20 mouse cellular contexts compared by ENCODE assay signal in the genomic region with DNA sequence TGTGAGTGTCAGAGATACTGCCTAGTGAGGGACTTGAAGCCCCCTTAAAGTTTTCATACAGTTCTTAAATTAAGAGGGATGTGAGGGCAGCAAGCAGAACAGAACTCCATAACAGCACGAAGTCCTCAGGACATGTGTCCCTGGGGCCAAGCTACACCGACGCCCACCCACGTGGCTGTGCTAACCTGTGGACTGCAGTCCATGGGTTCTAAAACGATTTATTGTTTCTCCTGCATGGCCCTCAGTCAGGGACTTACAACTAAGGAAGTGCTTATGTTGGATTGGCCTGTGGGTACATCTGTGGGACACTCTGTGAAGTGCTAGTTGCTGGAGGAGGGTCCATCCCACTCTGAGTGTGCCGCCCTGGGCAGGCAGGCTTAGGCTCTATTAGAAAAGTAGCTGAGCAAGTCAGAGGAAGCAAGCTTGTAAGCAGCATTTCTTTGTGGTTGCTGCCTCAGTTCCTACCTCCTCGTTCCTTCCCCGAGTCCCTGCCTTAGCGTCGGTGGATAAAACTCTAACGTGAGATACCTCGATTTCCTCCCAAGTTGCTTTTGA. TPM values are rescaled to one million over a fixed set of nuclear protein-coding genes. Genes with fewer than 3 reads are reported as not detected.
DNase-seq lines count a peak whose midpoint lies in the region; ATAC-seq and TF ChIP-seq lines count a peak whose summit lies in the region.
"Had no signal": no experiment of that assay in that cellular context is flagged by ENCODE, and none has a peak within 500 bp of the region (broad histone marks: within the 10 kb centered on the region; RNA-seq: fewer than 3 reads in every experiment).

No protein-coding gene starts in this region.

- H3K4me1 ChIP-seq in kidney, embryonic 14.5 days (ENCODE audit: control insufficient read depth, insufficient read depth, low read length), result no peaks in the 10 kb centered on the region
- H3K4me1 ChIP-seq in CH12.LX (ENCODE audit: control insufficient read depth in 1 of 2, insufficient read depth in 2 of 2), result peaks cover 0 to 17% of the 10 kb centered on the region in 2 experiments; a peak in 3 of 4 replicates
- no peaks in the 10 kb centered on the region for H3K4me1 ChIP-seq in intestine, embryonic 15.5 days (replicated peaks)
- no peaks in the 10 kb centered on the region for H3K4me1 ChIP-seq in kidney, postnatal 0 days (replicated peaks; ENCODE audit: insufficient read depth, low read length)
- H3K4me1 ChIP-seq: embryonic facial prominence, embryonic 13.5 days; forebrain, embryonic 10.5 days; forebrain, embryonic 15.5 days; heart, embryonic 12.5 days; stomach, embryonic 15.5 days had no signal

- H3K27me3 ChIP-seq in kidney, embryonic 14.5 days (ENCODE audit: control insufficient read depth, insufficient read depth, low read length), result no peaks in the 10 kb centered on the region
- H3K27me3 ChIP-seq in CH12.LX (replicated peaks), result no peaks in the 10 kb centered on the region
- H3K27me3 ChIP-seq in intestine, embryonic 15.5 days (replicated peaks), result no peaks in the 10 kb centered on the region
- no peaks in the 10 kb centered on the region for H3K27me3 ChIP-seq in kidney, postnatal 0 days (ENCODE audit: insufficient read depth, low read length)
- H3K27me3 ChIP-seq: embryonic facial prominence, embryonic 13.5 days; forebrain, embryonic 15.5 days; heart, embryonic 12.5 days; Patski; stomach, embryonic 15.5 days had no signal

- no peak for TF ChIP-seq RAD21 in CH12.LX (IDR thresholded peaks at IDR 0.05; ENCODE audit: low read depth, low read length)

- H3K4me2 ChIP-seq in kidney, embryonic 14.5 days (replicated peaks; ENCODE audit: low read depth, low read length), result no peak overlapping the region
- H3K4me2 ChIP-seq in CH12.LX (ENCODE audit: insufficient read depth, low read depth, poor library complexity, severe bottlenecking), result peak overlapping the region; percentile 59; the same call in 1 of the 2 replicates
- no peak overlapping the region for H3K4me2 ChIP-seq in intestine, embryonic 15.5 days (replicated peaks)
- H3K4me2 ChIP-seq in kidney, postnatal 0 days (ENCODE audit: low read length), result no peak overlapping the region
- H3K4me2 ChIP-seq: embryonic facial prominence, embryonic 13.5 days; forebrain, embryonic 15.5 days; heart, embryonic 12.5 days; hindbrain, embryonic 14.5 days; stomach, embryonic 15.5 days had no signal

- no peak overlapping the region for H3K4me3 ChIP-seq in kidney, embryonic 14.5 days (ENCODE audit: low read length)
- H3K4me3 ChIP-seq in CH12.LX (replicated peaks in 1 of 3; ENCODE audit: low read depth in 2 of 3, low read length in 2 of 3, poor library complexity in 1 of 3), result no peak overlapping the region
- H3K4me3 ChIP-seq in intestine, embryonic 15.5 days (replicated peaks), result no peak overlapping the region
- no peak overlapping the region for H3K4me3 ChIP-seq in kidney, postnatal 0 days (replicated peaks; ENCODE audit: low read depth, low read length)
- H3K4me3 ChIP-seq: embryonic facial prominence, embryonic 13.5 days; forebrain, embryonic 10.5 days; forebrain, embryonic 15.5 days; heart, adult 2 months; heart, embryonic 12.5 days; layer of hippocampus, adult 2 months; megakaryocyte, embryonic 14.5 days; stomach, embryonic 15.5 days had no signal

- ATAC-seq in kidney, embryonic 14.5 days (ENCODE audit: low FRiP score, low TSS enrichment), result no peak
- peak; percentile 63; the same call in 1 of the 2 replicates for ATAC-seq in intestine, embryonic 15.5 days
- ATAC-seq in kidney, postnatal 0 days (replicated peaks; ENCODE audit: low FRiP score, low read depth), result peak; percentile 68; the same call in 1 of the 2 replicates
- no peak for ATAC-seq in inflammation-experienced regulatory T-cells, adult 6 months

- H3K9me3 ChIP-seq in kidney, embryonic 14.5 days (ENCODE audit: control insufficient read depth, low read length), result no peaks in the 10 kb centered on the region
- no peaks in the 10 kb centered on the region for H3K9me3 ChIP-seq in CH12.LX (replicated peaks; ENCODE audit: low read length)
- no peaks in the 10 kb centered on the region for H3K9me3 ChIP-seq in intestine, embryonic 15.5 days
- no peaks in the 10 kb centered on the region for H3K9me3 ChIP-seq in kidney, postnatal 0 days (replicated peaks; ENCODE audit: low read length)
- H3K9me3 ChIP-seq: embryonic facial prominence, embryonic 13.5 days; forebrain, embryonic 10.5 days; forebrain, embryonic 15.5 days; G1E; heart, embryonic 12.5 days; megakaryocyte, embryonic 14.5 days; stomach, embryonic 15.5 days had no signal

- no peak for TF ChIP-seq EP300 in CH12.LX (IDR thresholded peaks at IDR 0.05; ENCODE audit: low read length)

- WGBS in kidney, embryonic 14.5 days, result 56% methylated on average over 12 of the region's 12 CpGs
- 65% methylated on average over 12 of the region's 12 CpGs for WGBS in intestine, embryonic 15.5 days
- WGBS in kidney, postnatal 0 days, result 48% methylated on average over 12 of the region's 12 CpGs

- no peak for DNase-seq in kidney, postnatal 14 days
- DNase-seq in CH12.LX (ENCODE audit: extremely low read depth), result no peak
- no peak for DNase-seq in kidney, postnatal 0 days (ENCODE audit: low spot score)
- DNase-seq in urinary bladder, postnatal 4 days (ENCODE audit: low spot score in 2 of 2), result no peak
- no peak for DNase-seq in cerebellum, adult 18-20 months
- DNase-seq: cerebellum, adult 11 months had no signal

- dilution Hi-C loops in CH12.LX (cut with MboI; ENCODE audit: extremely low pct_ligation_motif_present, extremely low pct_unique_long_range_greater_than_20kb, low sequenced_read_pairs), result no loop called here

- H3K36me3 ChIP-seq in kidney, embryonic 14.5 days (ENCODE audit: control insufficient read depth, insufficient read depth, low read length), result no peaks in the 10 kb centered on the region
- no peaks in the 10 kb centered on the region for H3K36me3 ChIP-seq in CH12.LX (replicated peaks in 1 of 2; ENCODE audit: control insufficient read depth in 1 of 2, insufficient read depth in 1 of 2, low read length in 1 of 2)
- H3K36me3 ChIP-seq in intestine, embryonic 15.5 days, result no peaks in the 10 kb centered on the region
- H3K36me3 ChIP-seq in kidney, postnatal 0 days (ENCODE audit: insufficient read depth, low read length), result no peaks in the 10 kb centered on the region
- H3K36me3 ChIP-seq: embryonic facial prominence, embryonic 13.5 days; forebrain, embryonic 10.5 days; forebrain, embryonic 15.5 days; G1E; heart, embryonic 12.5 days; stomach, embryonic 15.5 days had no signal

- no peak for TF ChIP-seq CTCF in CH12.LX (conservative IDR thresholded peaks at IDR 0.05 in 1 of 2, IDR thresholded peaks at IDR 0.05 in 1 of 2; ENCODE audit: low read depth in 2 of 2, low read length in 2 of 2)
- TF ChIP-seq CTCF in kidney, postnatal 0 days (IDR thresholded peaks at IDR 0.05; ENCODE audit: low read depth), result no peak

- in situ Hi-C loops in CH12.LX (cut with MboI; ENCODE audit: low pct_ligation_motif_present, low pct_unique_long_range_greater_than_20kb, low sequenced_read_pairs), result loop anchor here (5.0 to 25.0 kb wide), 3 partner anchors 304 to 461 kb away; partner anchors contain the start of genes Cd274 and Plgrkt

- H3K79me2 ChIP-seq in CH12.LX (replicated peaks; ENCODE audit: control insufficient read depth, extremely low read depth, insufficient read depth, poor library complexity, severe bottlenecking), result no peaks in the 10 kb centered on the region

- no peak overlapping the region for H3K9ac ChIP-seq in kidney, embryonic 14.5 days (ENCODE audit: low read depth, low read length)
- H3K9ac ChIP-seq in CH12.LX (ENCODE audit: insufficient read depth, low read depth), result peak overlapping the region; percentile 2; the same call in 1 of the 2 replicates
- H3K9ac ChIP-seq in intestine, embryonic 15.5 days, result no peak overlapping the region
- no peak overlapping the region for H3K9ac ChIP-seq in kidney, postnatal 0 days (ENCODE audit: low read depth, low read length)
- H3K9ac ChIP-seq: embryonic facial prominence, embryonic 13.5 days; forebrain, embryonic 15.5 days; heart, embryonic 12.5 days; hindbrain, embryonic 14.5 days; stomach, embryonic 15.5 days had no signal

- no peak for TF ChIP-seq POLR2A in CH12.LX (IDR thresholded peaks at IDR 0.05; ENCODE audit: low read depth, low read length)

- H3K27ac ChIP-seq in kidney, embryonic 14.5 days (ENCODE audit: low read depth, low read length), result peak overlapping the region; percentile 67; the same call in 1 of the 2 replicates
- no peak overlapping the region for H3K27ac ChIP-seq in CH12.LX (ENCODE audit: insufficient read depth, low read depth)
- no peak overlapping the region for H3K27ac ChIP-seq in intestine, embryonic 15.5 days
- H3K27ac ChIP-seq in kidney, postnatal 0 days, result peak overlapping the region; percentile 25; the same call in 1 of the 2 replicates
- H3K27ac ChIP-seq: embryonic facial prominence, embryonic 13.5 days; forebrain, embryonic 10.5 days; forebrain, embryonic 15.5 days; heart, adult 2 months; hindbrain, embryonic 14.5 days; layer of hippocampus, adult 2 months; stomach, embryonic 15.5 days had no signal

TF ChIP-seq in CH12.LX, 34 proteins besides CTCF, POLR2A, EP300 and RAD21:
- TF ChIP-seq MEF2A (IDR thresholded peaks at IDR 0.05; ENCODE audit: borderline replicate concordance, low read depth, low read length) (no peak), IRF4 (IDR thresholded peaks at IDR 0.05; ENCODE audit: low read depth, low read length) (no peak), MYC (IDR thresholded peaks at IDR 0.05; ENCODE audit: low read depth, low read length) (no peak), ZNF384 (IDR thresholded peaks at IDR 0.05; ENCODE audit: low read depth, low read length) (no peak)

RNA-seq across cellular contexts. Expression of gene Ranbp6, which starts 10.8 kb away (rescaled TPM):
- 10.2 and 22.4 TPM in 2 replicates for polyA plus RNA-seq in kidney, embryonic 14.5 days (2014; fragmentation: Nextera tagmentation; extraction: Ambion mirVana)
- 7.0 and 9.0 TPM in 2 replicates for total RNA-seq in CH12.LX (2012; rRNA removed)
- total RNA-seq in CH12.LX (2014; rRNA removed), result 12.1 and 14.5 TPM in 2 replicates
- polyA plus RNA-seq in CH12.LX (2012; ENCODE audit: insufficient read length, low read depth), result 7.8 and 8.4 TPM in 2 replicates
- polyA plus RNA-seq in intestine, embryonic 15.5 days (2015; fragmentation: Nextera tagmentation; extraction: Ambion mirVana), result 12.1 and 12.9 TPM in 2 replicates
- polyA plus RNA-seq in kidney, postnatal 0 days (2015; fragmentation: Nextera tagmentation; extraction: Ambion mirVana), result 12.8 and 14.2 TPM in 2 replicates
- 1 to 10 TPM; 7.4 to 9.1 (median 8.0) TPM for polyA plus RNA-seq in inflammation-experienced regulatory T-cells, adult 6 months (2017; shearing (Covaris generic))

RNA-seq across cellular contexts. Expression of gene 9930021J03Rik, which starts 17.7 kb away (rescaled TPM):
- polyA plus RNA-seq in kidney, embryonic 14.5 days (2014; fragmentation: Nextera tagmentation; extraction: Ambion mirVana), result 10.5 and 11.5 TPM in 2 replicates
- 3.3 and 4.2 TPM in 2 replicates for total RNA-seq in CH12.LX (2012; rRNA removed)
- 5.9 and 7.8 TPM in 2 replicates for total RNA-seq in CH12.LX (2014; rRNA removed)
- 8.1 and 8.7 TPM in 2 replicates for polyA plus RNA-seq in CH12.LX (2012; ENCODE audit: insufficient read length, low read depth)
- 4.0 and 4.3 TPM in 2 replicates for polyA plus RNA-seq in intestine, embryonic 15.5 days (2015; fragmentation: Nextera tagmentation; extraction: Ambion mirVana)
- 5.0 and 5.9 TPM in 2 replicates for polyA plus RNA-seq in kidney, postnatal 0 days (2015; fragmentation: Nextera tagmentation; extraction: Ambion mirVana)
- 1 to 10 TPM; 5.3 to 7.9 (median 7.4) TPM for polyA plus RNA-seq in inflammation-experienced regulatory T-cells, adult 6 months (2017; shearing (Covaris generic))

Comparison
In these comparisons a context has a peak if more than half of its experiments do, and no peak if none do; other contexts are left out.
1. ATAC-seq: peak in intestine, embryonic 15.5 days (single experiment) and kidney, postnatal 0 days (single experiment); none in kidney, embryonic 14.5 days (single experiment) and inflammation-experienced regulatory T-cells, adult 6 months (single experiment).
2. H3K27ac ChIP-seq: peak in kidney, embryonic 14.5 days (single experiment) and kidney, postnatal 0 days (single experiment); none in CH12.LX (single experiment) and intestine, embryonic 15.5 days (single experiment).